Comparison of ENCODE assay signal across 8 mouse cellular contexts in genomic region chr9:99568347-99569070, GRCm38 (mm10). TPM values are rescaled to one million over a fixed set of nuclear protein-coding genes. Genes with fewer than 3 reads are reported as not detected.
DNase-seq lines count a peak whose midpoint lies in the region; ATAC-seq and TF ChIP-seq lines count a peak whose summit lies in the region.

Gene Armc8, minus strand, starts transcription at chr9:99568899.

- CTCF ChIA-PET in Patski (lab: Charles Lee), result no interaction called here

- H3K27me3 ChIP-seq in Patski, result no peaks in the 10 kb centered on the region
- no peaks in the 10 kb centered on the region for H3K27me3 ChIP-seq in hindbrain, embryonic 14.5 days (ENCODE audit: control insufficient read depth, insufficient read depth, low read length)

- ATAC-seq in Patski, result peak; percentile 83
- peak; percentile 95 for ATAC-seq in hindbrain, embryonic 14.5 days (ENCODE audit: low FRiP score)

- peak within 1 kb of the TSS; percentile 89 for H3K4me2 ChIP-seq in hindbrain, embryonic 14.5 days (replicated peaks)

- DNase-seq in Patski (ENCODE audit: low read depth, low spot score), result no peak
- DNase-seq in cerebellum, postnatal 14 days, result peak; percentile 93 to 96
- DNase-seq in frontal cortex, postnatal 25 days (ENCODE audit: low spot score in 2 of 2), result peak; percentile 83 to 85
- peak; percentile 89 for DNase-seq in hindbrain, embryonic 14.5 days (ENCODE audit: low spot score)
- peak; percentile 91 to 92 for DNase-seq in layer of hippocampus, postnatal 36 days
- peak; percentile 92 for DNase-seq in lung, postnatal 36 days
- DNase-seq in retina, postnatal 1 day, result peak; percentile 94
- DNase-seq in urinary bladder, adult 18-20 months (ENCODE audit: low spot score in 2 of 2), result peak; percentile 86 to 91

- TF ChIP-seq CTCF in Patski (IDR thresholded peaks at IDR 0.05), result no peak

- no peaks in the 10 kb centered on the region for H3K9me3 ChIP-seq in hindbrain, embryonic 14.5 days (ENCODE audit: control insufficient read depth, low read length)

- H3K36me3 ChIP-seq in hindbrain, embryonic 14.5 days (replicated peaks; ENCODE audit: control insufficient read depth, insufficient read depth), result no peaks in the 10 kb centered on the region

- peaks cover 19% of the 10 kb centered on the region for H3K4me1 ChIP-seq in hindbrain, embryonic 14.5 days (replicated peaks; ENCODE audit: control insufficient read depth, insufficient read depth, low read length)

- H3K9ac ChIP-seq in hindbrain, embryonic 14.5 days, result peak within 1 kb of the TSS; percentile 90

- POLR2A ChIA-PET in Patski (lab: Charles Lee), result interaction anchor here (0.9 kb wide), 1 partner anchor 44 kb away, joined by 3 read pairs; the partner anchor contains the start of gene A4gnt

- in situ Hi-C loops in Patski (cut with MboI; ENCODE audit: low pct_unique_long_range_greater_than_20kb), result no loop called here

- peak within 1 kb of the TSS; percentile 97 for H3K27ac ChIP-seq in hindbrain, embryonic 14.5 days

- WGBS in hindbrain, embryonic 14.5 days, result under 1% methylated on average over 60 of the region's 70 CpGs

- H3K4me3 ChIP-seq in hindbrain, embryonic 14.5 days (replicated peaks; ENCODE audit: low read length), result peak within 1 kb of the TSS; percentile 99

RNA-seq across cellular contexts. Expression of gene Armc8, which starts in this region (rescaled TPM):
- 22.6 TPM for polyA plus RNA-seq in Patski (2021)
- 78.3 and 83.0 TPM in 2 replicates for polyA plus RNA-seq in hindbrain, embryonic 14.5 days (2014; fragmentation: Nextera tagmentation; extraction: Ambion mirVana)
- total RNA-seq in layer of hippocampus, postnatal 36 days (2021), result 10 to 100 TPM; 53.1 to 56.7 TPM
